Mouse (Mus musculus): ENCODE measurements around the gene Psors1c2. TPM values are rescaled to one million over a fixed set of nuclear protein-coding genes. Genes with fewer than 3 reads are reported as not detected.

The Psors1c2 gene
- polyA plus RNA-seq, 1 experiment from 2014 or later = 0.51 TPM

Other genes with a start within 250 kb of the Psors1c2 start
- 0.48 TPM in 1 of 2 replicates, not detected in the other for gene H2-Q1, start 212.8 kb upstream of the Psors1c2 start, polyA plus RNA-seq (2014; fragmentation: Nextera tagmentation; extraction: Ambion mirVana)
- 1.4 and 2.9 TPM in 2 replicates for gene H2-Q2, start 191.0 kb upstream of the Psors1c2 start, polyA plus RNA-seq (2014; fragmentation: Nextera tagmentation; extraction: Ambion mirVana)
- gene H2-Q4, start 153.6 kb upstream of the Psors1c2 start, polyA plus RNA-seq (2014; fragmentation: Nextera tagmentation; extraction: Ambion mirVana) = 0.55 and 0.90 TPM in 2 replicates
- 0.54 and 1.4 TPM in 2 replicates for gene H2-Q6, start 108.4 kb upstream of the Psors1c2 start, polyA plus RNA-seq (2014; fragmentation: Nextera tagmentation; extraction: Ambion mirVana)
- gene H2-Q7, start 94.0 kb upstream of the Psors1c2 start, polyA plus RNA-seq (2014; fragmentation: Nextera tagmentation; extraction: Ambion mirVana) = 4.3 and 5.5 TPM in 2 replicates
- 0.27 TPM in 1 of 2 replicates, not detected in the other for gene H2-Q10, start 63.1 kb upstream of the Psors1c2 start, polyA plus RNA-seq (2014; fragmentation: Nextera tagmentation; extraction: Ambion mirVana)
- not detected in 2 replicates for gene Pou5f1, start 27.2 kb upstream of the Psors1c2 start, polyA plus RNA-seq (2014; fragmentation: Nextera tagmentation; extraction: Ambion mirVana)
- 8.9 and 10.6 TPM in 2 replicates for gene Tcf19, start 16.4 kb upstream of the Psors1c2 start, polyA plus RNA-seq (2014; fragmentation: Nextera tagmentation; extraction: Ambion mirVana)
- 2.4 and 4.9 TPM in 2 replicates for gene Cchcr1, start 16.1 kb upstream of the Psors1c2 start, polyA plus RNA-seq (2014; fragmentation: Nextera tagmentation; extraction: Ambion mirVana)
- 0.21 TPM in 1 of 2 replicates, not detected in the other for gene Cdsn, start 18.9 kb downstream of the Psors1c2 start, polyA plus RNA-seq (2014; fragmentation: Nextera tagmentation; extraction: Ambion mirVana)
- not detected in 2 replicates for gene 2300002M23Rik, start 34.2 kb downstream of the Psors1c2 start, polyA plus RNA-seq (2014; fragmentation: Nextera tagmentation; extraction: Ambion mirVana)
- gene Sfta2, start 68.3 kb downstream of the Psors1c2 start, polyA plus RNA-seq (2014; fragmentation: Nextera tagmentation; extraction: Ambion mirVana) = not detected in 2 replicates
- gene Gm9573, start 93.4 kb downstream of the Psors1c2 start, polyA plus RNA-seq (2014; fragmentation: Nextera tagmentation; extraction: Ambion mirVana) = not detected in 2 replicates
- not detected in 2 replicates for gene Mucl3, start 110.5 kb downstream of the Psors1c2 start, polyA plus RNA-seq (2014; fragmentation: Nextera tagmentation; extraction: Ambion mirVana)
- gene Vars2, start 134.4 kb downstream of the Psors1c2 start, polyA plus RNA-seq (2014; fragmentation: Nextera tagmentation; extraction: Ambion mirVana) = 10.7 and 11.7 TPM in 2 replicates
- gene Gtf2h4, start 140.5 kb downstream of the Psors1c2 start, polyA plus RNA-seq (2014; fragmentation: Nextera tagmentation; extraction: Ambion mirVana) = 20.7 and 21.0 TPM in 2 replicates
- gene Ddr1, start 171.4 kb downstream of the Psors1c2 start, polyA plus RNA-seq (2014; fragmentation: Nextera tagmentation; extraction: Ambion mirVana) = 48.6 and 65.6 TPM in 2 replicates